Mouse (Mus musculus) megakaryocyte, embryonic 14.5 days (primary cell): ENCODE data around the gene Ostf1.

Experiments used
- FLI1 ChIP-seq: IDR thresholded peaks from 2 replicates; pipeline ENCODE4 v1.6.1; 2012; ENCODE audit warnings: low read length, inconsistent platforms, mixed read lengths
- GATA1 ChIP-seq: IDR thresholded peaks from 3 replicates; pipeline ENCODE4 v1.6.1; 2012; ENCODE audit warnings: mixed read lengths, low read length, inconsistent platforms, borderline replicate concordance

DNA sequence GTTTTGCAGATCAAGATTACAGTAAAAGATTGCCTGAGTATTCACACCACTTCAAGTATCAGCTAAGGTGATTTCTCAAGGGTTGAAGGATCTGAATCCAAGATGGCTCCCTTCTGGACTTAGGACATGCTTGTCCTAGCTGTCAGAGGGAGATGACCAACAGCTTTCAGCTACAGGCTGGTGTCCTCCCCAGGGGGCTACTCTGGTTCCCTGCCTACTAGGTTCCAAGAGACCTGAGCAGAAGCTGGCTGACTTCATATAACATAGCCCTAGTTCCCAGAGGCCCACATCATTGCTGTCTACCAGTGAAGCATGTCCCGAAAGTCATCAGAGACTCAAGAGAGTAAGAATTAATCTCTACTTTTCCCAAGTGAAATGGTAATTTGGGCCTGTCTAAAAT is 62.1 kb downstream of the Ostf1 start:
- TF ChIP-seq GATA1 (no peak), FLI1 (no peak)
